ENCODE assay signal across 9 mouse cellular contexts in genomic region chr12:112449828-112450180, GRCm38 (mm10). TPM values are rescaled to one million over a fixed set of nuclear protein-coding genes. Genes with fewer than 3 reads are reported as not detected.
DNase-seq lines count a peak whose midpoint lies in the region; ATAC-seq lines count a peak whose summit lies in the region.
"Had no signal": no experiment of that assay in that cellular context is flagged by ENCODE, and none has a peak within 500 bp of the region (broad histone marks: within the 10 kb centered on the region; RNA-seq: fewer than 3 reads in every experiment).

No protein-coding gene starts in this region.

- H3K9me3 ChIP-seq in midbrain, embryonic 10.5 days (replicated peaks) = peaks cover 15% of the 10 kb centered on the region; the same call in 1 of the 2 replicates
- H3K9me3 ChIP-seq in midbrain, embryonic 11.5 days (ENCODE audit: control insufficient read depth, low read length) = no peaks in the 10 kb centered on the region; the same call in 1 of the 2 replicates
- peaks cover 5% of the 10 kb centered on the region for H3K9me3 ChIP-seq in heart, embryonic 15.5 days (replicated peaks)
- H3K9me3 ChIP-seq in liver, embryonic 12.5 days (replicated peaks) = 0 out of 2 replicates have a peak, but pooled peaks cover 3% of the 10 kb centered on the region
- no peaks in the 10 kb centered on the region for H3K9me3 ChIP-seq in liver, embryonic 11.5 days (ENCODE audit: control insufficient read depth, low read length)

- ATAC-seq in midbrain, embryonic 11.5 days (ENCODE audit: low FRiP score) = no peak
- ATAC-seq in heart, embryonic 15.5 days (replicated peaks; ENCODE audit: insufficient number of reproducible peaks, insufficient read depth, low FRiP score, low read depth) = peak; percentile 55
- ATAC-seq in liver, embryonic 12.5 days = no peak
- no peak for ATAC-seq in liver, embryonic 11.5 days (replicated peaks; ENCODE audit: low FRiP score)

- H3K4me1 ChIP-seq in midbrain, embryonic 10.5 days = peaks cover 15% of the 10 kb centered on the region
- H3K4me1 ChIP-seq in midbrain, embryonic 11.5 days (ENCODE audit: control insufficient read depth, insufficient read depth, low read length) = no peaks in the 10 kb centered on the region
- no peaks in the 10 kb centered on the region for H3K4me1 ChIP-seq in heart, embryonic 15.5 days (replicated peaks)
- H3K4me1 ChIP-seq in liver, embryonic 12.5 days = no peaks in the 10 kb centered on the region
- no peaks in the 10 kb centered on the region for H3K4me1 ChIP-seq in liver, embryonic 11.5 days (replicated peaks; ENCODE audit: control insufficient read depth, insufficient read depth, low read length)

- H3K4me2 ChIP-seq in midbrain, embryonic 11.5 days = no peak overlapping the region
- H3K4me2 ChIP-seq in heart, embryonic 15.5 days = no peak overlapping the region
- H3K4me2 ChIP-seq in liver, embryonic 12.5 days = no peak overlapping the region
- no peak overlapping the region for H3K4me2 ChIP-seq in liver, embryonic 11.5 days

- peak overlapping the region; percentile 52; the same call in 1 of the 2 replicates for H3K27ac ChIP-seq in midbrain, embryonic 10.5 days (replicated peaks)
- H3K27ac ChIP-seq in midbrain, embryonic 11.5 days (ENCODE audit: low read depth, low read length) = no peak overlapping the region
- H3K27ac ChIP-seq in heart, embryonic 15.5 days = peak overlapping the region; percentile 72
- H3K27ac ChIP-seq in liver, embryonic 12.5 days = no peak overlapping the region
- H3K27ac ChIP-seq in liver, embryonic 11.5 days (ENCODE audit: low read depth, low read length) = no peak overlapping the region

- no peaks in the 10 kb centered on the region for H3K36me3 ChIP-seq in midbrain, embryonic 10.5 days
- H3K36me3 ChIP-seq in midbrain, embryonic 11.5 days (ENCODE audit: control insufficient read depth, insufficient read depth, low read length) = no peaks in the 10 kb centered on the region
- no peaks in the 10 kb centered on the region for H3K36me3 ChIP-seq in heart, embryonic 15.5 days
- no peaks in the 10 kb centered on the region for H3K36me3 ChIP-seq in liver, embryonic 12.5 days
- H3K36me3 ChIP-seq in liver, embryonic 11.5 days (ENCODE audit: control insufficient read depth, insufficient read depth, low read length) = no peaks in the 10 kb centered on the region

- DNase-seq in midbrain, embryonic 10.5 days (ENCODE audit: low spot score) = no peak
- DNase-seq in midbrain, embryonic 11.5 days (ENCODE audit: low spot score, missing footprints) = no peak
- DNase-seq in lung, postnatal 25 days (ENCODE audit: low spot score) = peak; percentile 45
- DNase-seq in embryo, embryonic 10 days (ENCODE audit: low spot score) = no peak
- no peak for DNase-seq in urinary bladder, postnatal 14 days (ENCODE audit: low spot score)
- DNase-seq in liver, embryonic 11.5 days (ENCODE audit: low spot score) = no peak

- WGBS in midbrain, embryonic 10.5 days = 77% methylated on average over 8 of the region's 8 CpGs
- WGBS in midbrain, embryonic 11.5 days = 76% methylated on average over 8 of the region's 8 CpGs
- 59% methylated on average over 8 of the region's 8 CpGs for WGBS in heart, embryonic 15.5 days
- WGBS in liver, embryonic 12.5 days (ENCODE audit: insufficient replicate concordance) = 58% methylated on average over 8 of the region's 8 CpGs
- WGBS in liver, embryonic 11.5 days = 70% methylated on average over 8 of the region's 8 CpGs

- no peak overlapping the region for H3K4me3 ChIP-seq in midbrain, embryonic 10.5 days
- no peak overlapping the region for H3K4me3 ChIP-seq in midbrain, embryonic 11.5 days (ENCODE audit: low read depth, low read length)
- no peak overlapping the region for H3K4me3 ChIP-seq in heart, embryonic 15.5 days
- H3K4me3 ChIP-seq in liver, embryonic 12.5 days = no peak overlapping the region
- no peak overlapping the region for H3K4me3 ChIP-seq in liver, embryonic 11.5 days (ENCODE audit: low read depth, low read length)

- no peaks in the 10 kb centered on the region for H3K27me3 ChIP-seq in midbrain, embryonic 10.5 days (ENCODE audit: low read depth, poor library complexity, severe bottlenecking)
- no peaks in the 10 kb centered on the region for H3K27me3 ChIP-seq in midbrain, embryonic 11.5 days (ENCODE audit: control insufficient read depth, insufficient read depth, low read length)
- H3K27me3 ChIP-seq in heart, embryonic 15.5 days = no peaks in the 10 kb centered on the region
- H3K27me3 ChIP-seq in liver, embryonic 12.5 days (replicated peaks) = no peaks in the 10 kb centered on the region
- H3K27me3 ChIP-seq in liver, embryonic 11.5 days (replicated peaks; ENCODE audit: control insufficient read depth, insufficient read depth, low read length) = no peaks in the 10 kb centered on the region

- H3K9ac ChIP-seq in midbrain, embryonic 11.5 days (ENCODE audit: low read length) = no peak overlapping the region; the same call in 1 of the 2 replicates
- H3K9ac ChIP-seq in heart, embryonic 15.5 days = no peak overlapping the region
- no peak overlapping the region for H3K9ac ChIP-seq in liver, embryonic 12.5 days
- no peak overlapping the region for H3K9ac ChIP-seq in liver, embryonic 11.5 days (ENCODE audit: low read depth, low read length)

RNA-seq across cellular contexts. Expression of gene A530016L24Rik, which starts 39.4 kb away (rescaled TPM):
- polyA plus RNA-seq in midbrain, embryonic 10.5 days (2016; fragmentation: Nextera tagmentation; extraction: Ambion mirVana) = not detected in 2 replicates
- polyA plus RNA-seq in midbrain, embryonic 11.5 days (2014; fragmentation: Nextera tagmentation; extraction: Ambion mirVana) = not detected in 2 replicates
- polyA plus RNA-seq in heart, embryonic 15.5 days (2015; fragmentation: Nextera tagmentation; extraction: Ambion mirVana) = 5.3 and 6.0 TPM in 2 replicates
- polyA plus RNA-seq in liver, embryonic 12.5 days (2016; fragmentation: Nextera tagmentation; extraction: Ambion mirVana) = not detected in 2 replicates
- polyA plus RNA-seq in liver, embryonic 11.5 days (2014; fragmentation: Nextera tagmentation; extraction: Ambion mirVana) = 0.11 and 0.12 TPM in 2 replicates
- polyA plus RNA-seq: limb, embryonic 11.5 days had no signal

Comparison
In these comparisons a context has a peak if more than half of its experiments do, and no peak if none do; other contexts are left out.
1. H3K27ac ChIP-seq: peak in midbrain, embryonic 10.5 days (single experiment) and heart, embryonic 15.5 days (single experiment); none in midbrain, embryonic 11.5 days (single experiment), liver, embryonic 12.5 days (single experiment) and liver, embryonic 11.5 days (single experiment).